Mouse (Mus musculus) brain, embryonic 14.5 days (tissue): ENCODE measurements at regions not wholly inside any gene's neighbourhood (a gene's known extent, or its start where the extent isn't known, plus 50 kb on each side); places are given as distances from the start of the nearest gene placed in this dataset.

Experiments
- DNase-seq: peaks from one replicate; pipeline ENCODE4 v3.0.0-alpha.2; 2011; ENCODE audit warnings: low read depth
- CTCF ChIP-seq: fragments of 200-500 bp; IDR thresholded peaks from 2 replicates; pipeline ENCODE4 v1.5.1; 2012; ENCODE audit warnings: inconsistent platforms, mild to moderate bottlenecking, moderate library complexity, borderline replicate concordance; ENCODE audit not compliant: insufficient read depth, insufficient read length; ENCODE audit errors: extremely low read depth
- POLR2A ChIP-seq: fragments of 200-500 bp; IDR thresholded peaks from 2 replicates; pipeline ENCODE4 v1.6.1; 2012; ENCODE audit warnings: mild to moderate bottlenecking, inconsistent platforms, borderline replicate concordance; ENCODE audit not compliant: poor library complexity, insufficient read depth, insufficient read length, severe bottlenecking; ENCODE audit errors: extremely low read depth

- no peak for TF ChIP-seq POLR2A
- no peak for TF ChIP-seq CTCF
- DNase-seq = no peak
Observed at GRCm38 (mm10) chr12:92509494-92509893, 660.5 kb upstream of the Sel1l start.

GRCm38 (mm10) chr12:92508796-92509489 lies 660.0 kb upstream of the Sel1l start:
- TF ChIP-seq CTCF = no peak
- TF ChIP-seq POLR2A = no peak

GRCm38 (mm10) chr12:92483984-92484383 lies 635.0 kb upstream of the Sel1l start:
- DNase-seq = no peak
- TF ChIP-seq CTCF (no peak), POLR2A (no peak)

More at GRCm38 (mm10) chr12:92508796-92509489, 660.0 kb upstream of the Sel1l start:
- DNase-seq = no peak

- peak; percentile 79 for DNase-seq
Observed at GRCm38 (mm10) chr12:92474293-92475062, 625.5 kb upstream of the Sel1l start.

GRCm38 (mm10) chr12:92451110-92451818 lies 602.3 kb upstream of the Sel1l start:
- DNase-seq = peak; percentile 49
- TF ChIP-seq CTCF = no peak
- no peak for TF ChIP-seq POLR2A

More at GRCm38 (mm10) chr12:92474293-92475062, 625.5 kb upstream of the Sel1l start:
- TF ChIP-seq POLR2A (no peak), CTCF (no peak)

GRCm38 (mm10) chr12:92418458-92418857 lies 569.5 kb upstream of the Sel1l start:
- TF ChIP-seq CTCF (no peak), POLR2A (no peak)
- DNase-seq = peak; percentile 62

- DNase-seq = peak; percentile 14
- TF ChIP-seq CTCF (no peak), POLR2A (no peak)
Observed at GRCm38 (mm10) chr12:92405506-92405905, 556.5 kb upstream of the Sel1l start.

- TF ChIP-seq POLR2A = no peak
- peak; percentile 82 for DNase-seq
Observed at GRCm38 (mm10) chr12:92400987-92401386, 552.0 kb upstream of the Sel1l start.

GRCm38 (mm10) chr12:92386195-92386594 lies 537.2 kb upstream of the Sel1l start:
- TF ChIP-seq POLR2A = no peak
- no peak for TF ChIP-seq CTCF
- DNase-seq = no peak

- TF ChIP-seq POLR2A (no peak), CTCF (no peak)
- DNase-seq = peak; percentile 53
Observed at GRCm38 (mm10) chr12:92384266-92384937, 535.4 kb upstream of the Sel1l start.

- DNase-seq = peak; percentile 72
Observed at GRCm38 (mm10) chr12:92379130-92379529, 530.2 kb upstream of the Sel1l start.

More at GRCm38 (mm10) chr12:92379130-92379529, 530.2 kb upstream of the Sel1l start:
- no peak for TF ChIP-seq POLR2A
- peak; percentile 27; the same call in 1 of the 2 replicates for TF ChIP-seq CTCF
